Mouse (Mus musculus) thymus, adult 2 months (tissue): Measurements from ENCODE around the gene Ubr2. TPM values are rescaled to one million over a fixed set of nuclear protein-coding genes. Genes with fewer than 3 reads are reported as not detected.

Source experiments
- DNase-seq: peaks from one replicate; pipeline ENCODE4 v3.0.0; 2021
- H3K27ac ChIP-seq: fragments of 200-500 bp; 2 replicates; pipeline ENCODE4 v1.5.1; 2012; ENCODE audit warnings: low read length, control low read depth; ENCODE audit not compliant: control insufficient read depth, insufficient read depth
- H3K27me3 ChIP-seq: fragments of 200-500 bp; 2 replicates; pipeline ENCODE4 v1.6.1; 2012; ENCODE audit warnings: mild to moderate bottlenecking, low read length, moderate library complexity, mixed read lengths; ENCODE audit not compliant: control insufficient read depth, insufficient read depth
- H3K36me3 ChIP-seq: fragments of 200-500 bp; 2 replicates; pipeline ENCODE4 v1.6.1; 2012; ENCODE audit warnings: mild to moderate bottlenecking, low read length, moderate library complexity; ENCODE audit not compliant: control insufficient read depth, insufficient read depth
- H3K4me1 ChIP-seq: fragments of 200-500 bp; replicated peaks from 2 replicates; pipeline ENCODE4 v1.6.1; 2012; ENCODE audit warnings: low read length; ENCODE audit not compliant: control insufficient read depth, insufficient read depth
- H3K4me3 ChIP-seq: fragments of 200-500 bp; 2 replicates; pipeline ENCODE4 v1.5.1; 2012; ENCODE audit warnings: mild to moderate bottlenecking, low read length, control low read depth, moderate library complexity; ENCODE audit not compliant: control insufficient read depth, insufficient read depth
- CTCF ChIP-seq: fragments of 200-500 bp; IDR thresholded peaks from 2 replicates; pipeline ENCODE4 v1.5.1; 2012; ENCODE audit warnings: mild to moderate bottlenecking, control low read depth, low read length, moderate library complexity, borderline replicate concordance; ENCODE audit not compliant: control insufficient read depth, poor library complexity, insufficient read depth; ENCODE audit errors: extremely low read depth
- POLR2A ChIP-seq: fragments of 200-500 bp; IDR thresholded peaks from 2 replicates; pipeline ENCODE4 v1.6.1; 2012; ENCODE audit warnings: mild to moderate bottlenecking, low read length, control low read depth, moderate library complexity; ENCODE audit not compliant: control insufficient read depth, poor library complexity, insufficient read depth; ENCODE audit errors: extremely low read depth
- WGBS: fragments of 180-500 bp; shearing (Covaris S2); methylation state at CpG from one replicate; pipeline ENCODE4 v1.1.7; 2018; 5-methylcytosine and 5-hydroxymethylcytosine counted together
- polyA plus RNA-seq: library from polyadenylated mRNA; depleted of rRNA; stranded (reverse); fragments of >200 nt; gene quantifications from 2 replicates; pipeline ENCODE4 v1.2.3, GENCODE M21; 2012

The Ubr2 gene
- polyA plus RNA-seq, 1 experiment: 61.9 TPM

DNA sequence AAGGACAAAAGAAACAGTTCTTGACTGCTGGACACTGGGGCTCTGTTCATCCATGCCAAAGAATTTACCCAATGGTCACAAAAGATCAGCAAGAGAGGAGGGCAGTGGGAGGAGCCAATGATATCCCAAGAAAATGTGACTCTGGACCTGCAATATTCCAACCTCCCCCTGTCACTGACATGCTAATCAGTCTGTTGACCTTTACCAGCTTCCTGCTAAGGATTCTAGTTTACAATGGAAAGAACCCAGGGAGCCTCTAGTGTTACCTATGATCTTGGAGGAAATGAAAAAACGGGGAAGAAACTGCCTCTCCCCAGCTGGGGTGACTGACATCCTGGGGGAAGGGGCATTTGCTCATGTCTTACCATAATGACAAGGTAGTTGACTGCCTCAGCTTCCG, 109.4 kb downstream of the Ubr2 start:
- H3K27me3 ChIP-seq: no peaks in the 10 kb centered on the region
- H3K27ac ChIP-seq: no peak overlapping the region
- 70% methylated on average over 2 of the region's 2 CpGs for WGBS
- no peak for TF ChIP-seq CTCF
- TF ChIP-seq POLR2A: no peak
- DNase-seq: no peak
- H3K4me1 ChIP-seq: no peaks in the 10 kb centered on the region
- H3K36me3 ChIP-seq: no peaks in the 10 kb centered on the region
- H3K4me3 ChIP-seq: no peak overlapping the region

DNA sequence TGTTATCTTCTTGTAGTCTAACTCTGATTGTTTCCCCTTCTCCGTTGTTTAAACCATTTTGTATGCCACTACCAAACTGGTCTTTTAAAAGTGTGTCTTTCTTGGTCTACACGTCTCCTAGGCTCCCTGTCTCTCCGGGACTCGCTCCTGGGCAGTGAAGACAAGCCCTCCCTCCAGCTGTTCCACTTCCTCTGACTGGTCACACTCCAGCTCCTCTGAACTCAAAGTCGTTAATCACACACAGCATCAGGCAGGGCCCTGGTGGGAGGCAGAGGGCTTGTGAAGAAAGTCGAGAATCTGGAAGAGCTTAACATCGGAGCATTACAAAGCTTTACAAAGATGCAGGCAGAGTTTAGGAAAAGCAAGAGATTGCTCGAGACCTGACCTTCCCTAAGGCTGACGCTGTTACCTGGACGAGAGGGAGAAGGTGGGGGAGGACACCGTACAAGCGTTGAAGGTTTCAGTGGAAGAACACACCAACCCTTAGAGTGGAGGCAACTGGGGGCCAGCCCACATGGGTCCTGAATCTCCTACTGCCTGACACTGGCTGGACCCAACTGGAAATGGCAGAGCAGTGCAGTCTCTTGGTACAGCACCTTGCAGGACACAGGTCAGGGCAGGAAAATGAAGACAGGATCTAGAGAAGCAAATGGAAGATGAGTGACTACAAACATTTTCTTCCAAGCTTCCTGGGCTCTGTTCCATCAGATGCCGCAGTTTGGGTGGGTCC, 113.0 kb downstream of the Ubr2 start:
- H3K4me3 ChIP-seq: no peak overlapping the region
- DNase-seq: no peak
- WGBS: 71% methylated on average over 13 of the region's 13 CpGs

DNA sequence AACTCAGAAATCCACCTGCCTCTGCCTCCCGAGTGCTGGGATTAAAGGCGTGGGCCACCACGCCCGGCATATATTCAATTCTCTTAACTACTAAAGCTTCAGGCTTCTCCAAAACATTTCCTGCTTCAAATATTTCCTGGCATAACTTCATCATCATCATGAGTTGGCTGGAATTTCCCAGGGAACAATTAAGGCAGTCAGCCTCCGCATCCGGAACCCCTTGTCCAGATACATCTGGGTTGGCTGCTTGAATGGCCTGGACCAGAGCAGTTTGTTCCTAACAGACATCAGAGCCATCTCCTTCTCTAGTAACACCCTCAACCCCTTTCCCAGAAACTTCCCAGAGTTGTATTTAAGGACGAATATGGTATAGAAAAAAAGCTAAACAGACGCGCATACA, 114.9 kb downstream of the Ubr2 start:
- Histone ChIP-seq H3K4me1 (peaks cover 13% of the 10 kb centered on the region), H3K36me3 (no peaks in the 10 kb centered on the region), H3K27ac (no peak overlapping the region), H3K4me3 (no peak overlapping the region), H3K27me3 (no peaks in the 10 kb centered on the region)
- 98% methylated on average over 9 of the region's 9 CpGs for WGBS
- no peak for TF ChIP-seq POLR2A
- TF ChIP-seq CTCF: no peak
- no peak for DNase-seq

More for the DNA sequence above, 113.0 kb downstream of the Ubr2 start:
- peaks cover 3% of the 10 kb centered on the region for H3K4me1 ChIP-seq
- TF ChIP-seq POLR2A: no peak
- no peak for TF ChIP-seq CTCF
- H3K36me3 ChIP-seq: no peaks in the 10 kb centered on the region
- no peaks in the 10 kb centered on the region for H3K27me3 ChIP-seq
- no peak overlapping the region for H3K27ac ChIP-seq

DNA sequence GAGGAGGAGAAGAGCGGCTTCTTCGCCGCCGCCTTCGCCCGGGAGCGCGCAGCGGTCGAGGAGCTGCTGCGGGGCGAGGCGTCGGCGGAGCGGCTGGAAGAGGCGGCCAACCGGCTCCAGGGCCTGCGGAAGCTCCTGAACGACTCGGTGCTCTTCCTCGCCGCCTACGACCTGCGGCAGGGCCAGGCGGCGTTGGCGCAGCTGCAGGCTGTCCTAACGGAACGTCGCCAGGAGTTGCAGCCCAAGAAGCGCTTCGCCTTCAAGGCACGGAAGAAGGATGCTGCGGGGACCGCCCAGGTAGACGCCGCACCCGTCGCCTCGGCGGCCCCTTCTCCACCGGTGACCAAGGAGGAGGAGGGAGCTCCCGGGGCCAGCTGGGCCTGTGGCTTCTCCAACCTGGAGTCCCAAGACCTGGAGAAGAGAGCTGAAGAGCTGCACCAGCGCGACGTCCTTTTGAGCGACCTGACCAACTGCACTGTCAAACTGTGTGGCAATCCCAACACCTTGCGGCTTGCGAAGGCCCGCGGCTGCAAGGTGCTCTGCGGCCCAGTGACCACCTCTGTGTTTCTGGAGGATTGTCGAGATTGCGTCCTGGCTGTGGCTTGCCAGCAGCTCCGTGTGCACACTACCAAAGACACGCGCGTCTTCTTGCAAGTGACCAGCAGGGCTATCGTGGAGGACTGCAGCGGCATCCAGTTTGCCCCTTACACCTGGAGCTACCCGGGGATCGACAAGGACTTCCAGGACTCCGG, 119.3 kb downstream of the Ubr2 start:
- Histone ChIP-seq H3K4me3 (peak overlapping the region; percentile 82), H3K27me3 (no peaks in the 10 kb centered on the region), H3K36me3 (no peaks in the 10 kb centered on the region), H3K4me1 (peaks cover 19% of the 10 kb centered on the region), H3K27ac (peak overlapping the region; percentile 62)
- no peak for TF ChIP-seq CTCF
- no peak for TF ChIP-seq POLR2A
- peak; percentile 54 for DNase-seq
- 4% methylated on average over 64 of the region's 64 CpGs for WGBS

DNA sequence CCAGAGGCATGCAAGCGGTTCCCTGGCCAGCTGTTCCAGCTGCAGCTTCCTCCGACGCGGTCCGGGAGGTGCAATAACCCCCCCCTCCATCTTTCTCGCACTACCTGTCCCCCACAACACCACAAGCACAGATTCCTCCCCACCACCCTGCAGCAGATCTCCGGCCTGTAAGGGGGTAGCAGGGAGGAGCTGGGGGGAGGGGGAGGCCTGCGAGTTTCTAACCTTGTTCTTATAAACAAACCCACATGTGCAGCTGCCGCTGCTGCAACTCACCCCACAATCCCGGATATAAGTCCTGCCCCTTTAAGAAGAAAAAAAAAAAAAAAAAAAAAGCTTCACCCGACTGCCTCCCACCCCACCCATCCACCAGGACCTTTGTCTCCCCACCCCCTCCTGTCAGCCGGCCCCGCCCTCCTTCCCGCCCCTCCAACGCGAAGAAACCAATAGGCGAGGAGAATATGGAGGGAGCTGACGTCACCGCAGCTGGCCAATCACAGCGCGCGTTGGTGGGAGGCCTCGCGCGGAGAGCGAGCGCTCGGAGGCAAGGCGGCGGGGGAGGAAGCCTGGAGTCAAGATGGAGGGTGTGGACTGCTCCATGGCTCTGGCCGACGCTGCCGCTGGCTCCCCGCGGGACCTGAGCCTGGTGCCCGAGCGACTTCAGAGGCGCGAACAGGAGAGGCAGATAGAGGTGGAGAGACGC, 120.1 kb downstream of the Ubr2 start, which contains the start of gene Tbcc:
Gene Tbcc, plus strand, starts transcription at position 569 of the 700 bp plus-strand sequence.
- Histone ChIP-seq H3K27me3 (no peaks in the 10 kb centered on the region), H3K4me1 (peaks cover 19% of the 10 kb centered on the region), H3K4me3 (peak within 1 kb of the TSS; percentile 82), H3K36me3 (no peaks in the 10 kb centered on the region), H3K27ac (peak within 1 kb of the TSS; percentile 85)
- TF ChIP-seq POLR2A (peak; percentile 93), CTCF (0 out of 2 replicates have a peak, but pooled peaks have one; percentile 19)
- WGBS: 0% methylated on average over 40 of the region's 40 CpGs
- DNase-seq: peak; percentile 95

DNA sequence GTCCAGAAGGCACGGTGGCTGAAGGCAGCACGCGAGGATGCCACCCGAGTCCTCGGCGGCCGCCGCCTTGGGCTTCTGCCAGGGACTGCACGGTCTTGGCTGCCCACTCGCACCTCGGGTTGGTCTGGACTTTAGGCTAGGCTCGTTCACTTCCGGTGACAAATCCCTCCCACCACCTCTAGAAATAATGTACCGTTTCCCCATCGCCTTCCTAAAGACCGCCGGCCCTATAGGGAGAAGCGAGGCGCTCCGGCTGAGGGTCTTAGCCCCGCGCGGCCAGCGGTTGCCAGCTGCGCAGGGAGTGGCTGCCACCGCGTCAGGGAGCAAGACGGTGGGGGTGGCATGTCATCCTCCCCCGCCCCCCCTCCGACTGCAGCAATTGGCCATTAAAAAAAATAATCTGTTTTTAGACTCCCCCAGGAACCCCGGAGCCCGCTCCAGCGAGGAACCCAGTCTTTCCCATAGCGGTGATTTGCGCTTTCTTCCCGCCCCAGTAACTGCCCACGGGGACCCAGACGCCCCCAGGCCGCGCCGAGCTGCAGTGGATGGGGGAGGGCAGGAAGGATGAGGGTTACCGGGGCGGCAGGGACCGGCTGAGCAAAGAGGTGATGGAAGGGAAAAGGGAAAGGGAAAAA, 120.8 kb downstream of the Ubr2 start:
- Histone ChIP-seq H3K27ac (peak overlapping the region; percentile 85), H3K27me3 (no peaks in the 10 kb centered on the region), H3K4me3 (peak overlapping the region; percentile 62), H3K4me1 (peaks cover 19% of the 10 kb centered on the region), H3K36me3 (no peaks in the 10 kb centered on the region)
- DNase-seq: peak; percentile 63
- TF ChIP-seq POLR2A: no peak
- TF ChIP-seq CTCF: no peak
- under 1% methylated on average over 44 of the region's 44 CpGs for WGBS
